Mouse (Mus musculus) inflammation-experienced regulatory T-cells, adult 6 months (primary cell): ENCODE data around the gene Jade1. TPM values are rescaled to one million over a fixed set of nuclear protein-coding genes. Genes with fewer than 3 reads are reported as not detected.

Source experiments
- ATAC-seq: one replicate; pipeline ENCODE4 v1.8.0; 2017
- polyA plus RNA-seq, 3 experiments: library from polyadenylated mRNA; unstranded; fragments of 100-300 nt; shearing (Covaris generic); gene quantifications; one replicate each; pipeline ENCODE4 v1.2.1; 2017

Jade1 gene
- polyA plus RNA-seq, 3 experiments from 2014 or later = 5.1 to 10.7 (median 10.3) TPM

GRCm38 (mm10) chr3:41551671-41552070 lies 3.9 kb upstream of the Jade1 start:
- no peak for ATAC-seq

- no peak for ATAC-seq
These were observed 2.6 kb upstream of the Jade1 start for GRCm38 (mm10) chr3:41552777-41553548.

GRCm38 (mm10) chr3:41553681-41554080 lies 1.9 kb upstream of the Jade1 start:
- ATAC-seq = no peak

GRCm38 (mm10) chr3:41554480-41555475 lies 753 bp upstream of the Jade1 start:
- ATAC-seq = no peak

- no peak for ATAC-seq
These were observed 1.1 kb downstream of the Jade1 start for GRCm38 (mm10) chr3:41556451-41557266.

GRCm38 (mm10) chr3:41557267-41557995 lies 1.9 kb downstream of the Jade1 start:
- ATAC-seq = no peak

GRCm38 (mm10) chr3:41560489-41560888 lies 5.0 kb downstream of the Jade1 start:
- ATAC-seq = no peak

- ATAC-seq = no peak
These were observed 6.3 kb downstream of the Jade1 start for GRCm38 (mm10) chr3:41561787-41562186.

- ATAC-seq = peak; percentile 41
These were observed 7.8 kb downstream of the Jade1 start for GRCm38 (mm10) chr3:41563211-41563931.

- no peak for ATAC-seq
These were observed 8.5 kb downstream of the Jade1 start for GRCm38 (mm10) chr3:41563997-41564396.

- ATAC-seq = peak; percentile 75
These were observed 9.1 kb downstream of the Jade1 start for GRCm38 (mm10) chr3:41564471-41565213.

- ATAC-seq = peak; percentile 47
These were observed 9.9 kb downstream of the Jade1 start for GRCm38 (mm10) chr3:41565410-41565823.

GRCm38 (mm10) chr3:41565955-41566354 lies 10.4 kb downstream of the Jade1 start:
- peak; percentile 25 for ATAC-seq

GRCm38 (mm10) chr3:41569943-41570342 lies 14.4 kb downstream of the Jade1 start:
- ATAC-seq = no peak

- no peak for ATAC-seq
These were observed 16.6 kb downstream of the Jade1 start for GRCm38 (mm10) chr3:41572131-41572530.

- ATAC-seq = no peak
These were observed 17.4 kb downstream of the Jade1 start for GRCm38 (mm10) chr3:41572968-41573367.

- ATAC-seq = no peak
These were observed 18.7 kb downstream of the Jade1 start for GRCm38 (mm10) chr3:41574208-41574607.

- ATAC-seq = no peak
These were observed 19.3 kb downstream of the Jade1 start for GRCm38 (mm10) chr3:41574720-41575435.

GRCm38 (mm10) chr3:41575971-41576370 lies 20.4 kb downstream of the Jade1 start:
- no peak for ATAC-seq

GRCm38 (mm10) chr3:41577240-41577639 lies 21.7 kb downstream of the Jade1 start:
- no peak for ATAC-seq
